Mouse (Mus musculus) adrenal gland, postnatal 0 days (tissue): Measurements from ENCODE around the gene Fbxo34. TPM values are rescaled to one million over a fixed set of nuclear protein-coding genes. Genes with fewer than 3 reads are reported as not detected.

Experiments used
- polyA plus RNA-seq: library from polyadenylated mRNA; unstranded; fragments of >200 nt; fragmentation: Nextera tagmentation; extraction: Ambion mirVana; gene quantifications from 2 replicates; pipeline ENCODE4 v1.2.1, GENCODE M21; 2015

Gene Fbxo34
- polyA plus RNA-seq: 15.1 and 18.3 TPM in 2 replicates

GRCm38 (mm10) chr14:47450121-47450520 is at the start of gene Fbxo34:
TSS of gene Fbxo34 (plus strand) at chr14:47450421.

GRCm38 (mm10) chr14:47417775-47418665 is 32.2 kb upstream of the Fbxo34 start, which contains the start of gene Dlgap5:
TSS of gene Dlgap5 (minus strand) at chr14:47418407.

GRCm38 (mm10) chr14:47570549-47570948 is 120.3 kb downstream of the Fbxo34 start, which contains the start of gene Atg14:
TSS of gene Atg14 (minus strand) at chr14:47570649.

Other genes with a start within 250 kb of the Fbxo34 start
- gene Wdhd1, start 173.6 kb upstream of the Fbxo34 start, polyA plus RNA-seq: 6.5 and 9.0 TPM in 2 replicates
- gene Socs4, start 173.5 kb upstream of the Fbxo34 start, polyA plus RNA-seq: 3.5 and 3.7 TPM in 2 replicates
- 17.3 and 21.9 TPM in 2 replicates for gene Mapk1ip1l, start 152.2 kb upstream of the Fbxo34 start, polyA plus RNA-seq
- 46.9 and 48.3 TPM in 2 replicates for gene Lgals3, start 82.7 kb upstream of the Fbxo34 start, polyA plus RNA-seq
- 10.0 and 12.0 TPM in 2 replicates for gene Dlgap5, start 32.0 kb upstream of the Fbxo34 start, polyA plus RNA-seq
- 15.8 and 21.7 TPM in 2 replicates for gene Atg14, start 120.2 kb downstream of the Fbxo34 start, polyA plus RNA-seq
- 37.0 and 51.8 TPM in 2 replicates for gene Ktn1, start 198.0 kb downstream of the Fbxo34 start, polyA plus RNA-seq